Mouse (Mus musculus) E14TG2a.4 (cell line): ENCODE data around the gene Lamc2.
A peak's percentile ranks its signal among the peaks of the same experiment; 100 is the strongest.

Experiments used
- CTCF ChIP-seq: conservative IDR thresholded peaks from 2 replicates; pipeline ENCODE4 v1.5.1; 2014; ENCODE audit warnings: low read length
- NANOG ChIP-seq: IDR thresholded peaks from 2 replicates; pipeline ENCODE4 v1.6.1; 2014; ENCODE audit warnings: borderline replicate concordance, low read length, mixed read lengths
- POU5F1 ChIP-seq: IDR thresholded peaks from 2 replicates; pipeline ENCODE4 v1.6.1; 2014; ENCODE audit warnings: low read length, borderline replicate concordance

GRCm38 (mm10) chr1:153095826-153096727 lies 90.2 kb downstream of the Lamc2 start:
- TF ChIP-seq CTCF (no peak), NANOG (peak; percentile 38; the same call in 1 of the 2 replicates), POU5F1 (no peak)
